ENCODE assay signal across 10 mouse cellular contexts in the genomic region with DNA sequence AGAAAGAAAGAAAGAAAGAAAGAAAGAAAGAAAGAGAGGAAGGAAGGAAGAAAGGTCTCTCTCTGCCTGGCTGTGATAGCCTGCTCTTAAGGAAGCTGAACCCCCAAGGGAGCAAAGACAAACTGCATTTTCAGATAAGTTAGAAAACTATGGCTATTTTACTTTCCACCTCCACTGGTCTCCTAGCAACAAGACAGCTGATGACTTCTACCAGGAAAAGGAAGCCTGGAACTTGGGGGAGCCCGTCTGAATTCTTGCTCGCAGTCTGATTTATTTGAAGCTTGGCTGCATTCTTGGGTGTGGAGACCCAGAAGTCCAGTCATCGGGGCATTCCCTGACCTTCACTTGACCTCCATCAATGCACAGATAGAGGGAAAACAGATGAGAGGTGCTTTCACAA.
DNase-seq lines count a peak whose midpoint lies in the region; ATAC-seq and TF ChIP-seq lines count a peak whose summit lies in the region.
"Had no signal": no experiment of that assay in that cellular context is flagged by ENCODE, and none has a peak within 500 bp of the region (broad histone marks: within the 10 kb centered on the region; RNA-seq: fewer than 3 reads in every experiment).

No protein-coding gene starts in this region.

- no peaks in the 10 kb centered on the region for H3K27me3 ChIP-seq in hindbrain, embryonic 14.5 days (ENCODE audit: control insufficient read depth, insufficient read depth, low read length)
- no peaks in the 10 kb centered on the region for H3K27me3 ChIP-seq in hindbrain, embryonic 12.5 days
- H3K27me3 ChIP-seq in heart, embryonic 15.5 days, result no peaks in the 10 kb centered on the region
- H3K27me3 ChIP-seq: stomach, embryonic 15.5 days had no signal

- TF ChIP-seq CTCF in brain, embryonic 14.5 days (IDR thresholded peaks at IDR 0.05; ENCODE audit: borderline replicate concordance, extremely low read depth, insufficient read depth, insufficient read length), result no peak

- no peak overlapping the region for H3K27ac ChIP-seq in hindbrain, embryonic 14.5 days
- no peak overlapping the region for H3K27ac ChIP-seq in hindbrain, embryonic 12.5 days
- H3K27ac ChIP-seq in heart, embryonic 15.5 days, result peak overlapping the region; percentile 74; the same call in 1 of the 2 replicates
- H3K27ac ChIP-seq: left cerebral cortex, adult 2 months; stomach, embryonic 15.5 days had no signal

- H3K36me3 ChIP-seq in hindbrain, embryonic 14.5 days (replicated peaks; ENCODE audit: control insufficient read depth, insufficient read depth), result no peaks in the 10 kb centered on the region
- H3K36me3 ChIP-seq in hindbrain, embryonic 12.5 days, result no peaks in the 10 kb centered on the region
- no peaks in the 10 kb centered on the region for H3K36me3 ChIP-seq in heart, embryonic 15.5 days
- H3K36me3 ChIP-seq: stomach, embryonic 15.5 days had no signal

- H3K4me1 ChIP-seq in hindbrain, embryonic 14.5 days (replicated peaks; ENCODE audit: control insufficient read depth, insufficient read depth, low read length), result 0 out of 2 replicates have a peak, but pooled peaks cover 3% of the 10 kb centered on the region
- peaks cover 8% of the 10 kb centered on the region; the same call in 1 of the 2 replicates for H3K4me1 ChIP-seq in hindbrain, embryonic 12.5 days
- peaks cover 19% of the 10 kb centered on the region for H3K4me1 ChIP-seq in heart, embryonic 15.5 days (replicated peaks)

- H3K9me3 ChIP-seq in hindbrain, embryonic 14.5 days (ENCODE audit: control insufficient read depth, low read length), result no peaks in the 10 kb centered on the region
- H3K9me3 ChIP-seq in hindbrain, embryonic 12.5 days (replicated peaks), result no peaks in the 10 kb centered on the region
- H3K9me3 ChIP-seq in heart, embryonic 15.5 days (replicated peaks), result no peaks in the 10 kb centered on the region
- H3K9me3 ChIP-seq: stomach, embryonic 15.5 days had no signal

- no peak overlapping the region for H3K4me3 ChIP-seq in hindbrain, embryonic 14.5 days (replicated peaks; ENCODE audit: low read length)
- H3K4me3 ChIP-seq in hindbrain, embryonic 12.5 days, result no peak overlapping the region
- peak overlapping the region; percentile 30; the same call in 1 of the 2 replicates for H3K4me3 ChIP-seq in heart, embryonic 15.5 days
- H3K4me3 ChIP-seq: left cerebral cortex, adult 2 months; stomach, embryonic 15.5 days had no signal

- ATAC-seq in hindbrain, embryonic 14.5 days (ENCODE audit: low FRiP score), result no peak
- ATAC-seq in hindbrain, embryonic 12.5 days (ENCODE audit: low FRiP score), result no peak
- no peak; the same call in 1 of the 2 replicates for ATAC-seq in heart, embryonic 15.5 days (replicated peaks; ENCODE audit: insufficient number of reproducible peaks, insufficient read depth, low FRiP score, low read depth)
- ATAC-seq in activated CD4-positive, CD25-positive, alpha-beta regulatory T cell, adult 4 months, result no peak

- 16% methylated on average over 3 of the region's 3 CpGs for WGBS in hindbrain, embryonic 14.5 days
- WGBS in hindbrain, embryonic 12.5 days, result 14% methylated on average over 3 of the region's 3 CpGs
- WGBS in heart, embryonic 15.5 days, result 15% methylated on average over 3 of the region's 3 CpGs

- H3K9ac ChIP-seq in hindbrain, embryonic 14.5 days, result no peak overlapping the region
- no peak overlapping the region for H3K9ac ChIP-seq in hindbrain, embryonic 12.5 days
- no peak overlapping the region for H3K9ac ChIP-seq in heart, embryonic 15.5 days
- H3K9ac ChIP-seq: stomach, embryonic 15.5 days had no signal

- no peak for TF ChIP-seq POLR2A in brain, embryonic 14.5 days (IDR thresholded peaks at IDR 0.05; ENCODE audit: borderline replicate concordance, extremely low read depth, insufficient read depth, insufficient read length, poor library complexity, severe bottlenecking)

- no peak overlapping the region for H3K4me2 ChIP-seq in hindbrain, embryonic 14.5 days (replicated peaks)
- no peak overlapping the region for H3K4me2 ChIP-seq in hindbrain, embryonic 12.5 days (replicated peaks)
- peak overlapping the region; percentile 54 for H3K4me2 ChIP-seq in heart, embryonic 15.5 days

- DNase-seq in hindbrain, embryonic 14.5 days (ENCODE audit: low spot score), result peak; percentile 36
- DNase-seq in 3T3-L1 (ENCODE audit: low read depth, low spot score), result peak; percentile 89
- DNase-seq in brain, embryonic 14.5 days (ENCODE audit: low read depth), result peak; percentile 40
- peak; percentile 17 for DNase-seq in retina, embryonic 14.5 days (ENCODE audit: low spot score)
- no peak for DNase-seq in spleen, postnatal 14 days (ENCODE audit: low spot score in 2 of 2)

Comparison
In these comparisons a context has a peak if more than half of its experiments do, and no peak if none do; other contexts are left out.
1. DNase-seq: peak in hindbrain, embryonic 14.5 days (single experiment), 3T3-L1 (single experiment), brain, embryonic 14.5 days (single experiment) and retina, embryonic 14.5 days (single experiment); none in spleen, postnatal 14 days (0 of 2).